Mouse (Mus musculus) E14TG2a.4 (cell line): ENCODE results near the gene Cdk17.

ENCODE experiments used
- CTCF ChIP-seq: conservative IDR thresholded peaks from 2 replicates; pipeline ENCODE4 v1.5.1; 2014; ENCODE audit warnings: low read length
- NANOG ChIP-seq: IDR thresholded peaks from 2 replicates; pipeline ENCODE4 v1.6.1; 2014; ENCODE audit warnings: borderline replicate concordance, low read length, mixed read lengths

DNA sequence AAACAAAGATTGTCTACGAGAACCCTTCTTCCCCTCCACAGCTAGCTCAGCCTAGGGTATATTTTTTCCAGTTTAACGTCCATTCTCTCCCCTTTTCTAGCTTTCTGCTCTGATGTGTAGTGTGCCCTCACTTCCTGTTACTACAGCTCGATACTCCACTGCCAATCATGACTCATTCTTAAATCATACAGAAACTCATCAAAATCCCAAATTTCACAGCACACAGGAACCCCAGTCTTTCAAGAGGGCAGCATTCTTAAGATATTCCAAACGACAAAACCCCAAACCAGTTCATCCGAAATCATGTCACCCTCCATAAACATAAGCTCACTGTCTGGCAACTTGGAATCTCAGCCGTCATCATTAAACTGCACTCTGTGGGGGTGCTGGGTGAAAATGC lies 145.3 kb downstream of the Cdk17 start:
- TF ChIP-seq CTCF: no peak
- no peak for TF ChIP-seq NANOG
